Mouse (Mus musculus): Measurements from ENCODE around the gene Gdf15.

DNA sequence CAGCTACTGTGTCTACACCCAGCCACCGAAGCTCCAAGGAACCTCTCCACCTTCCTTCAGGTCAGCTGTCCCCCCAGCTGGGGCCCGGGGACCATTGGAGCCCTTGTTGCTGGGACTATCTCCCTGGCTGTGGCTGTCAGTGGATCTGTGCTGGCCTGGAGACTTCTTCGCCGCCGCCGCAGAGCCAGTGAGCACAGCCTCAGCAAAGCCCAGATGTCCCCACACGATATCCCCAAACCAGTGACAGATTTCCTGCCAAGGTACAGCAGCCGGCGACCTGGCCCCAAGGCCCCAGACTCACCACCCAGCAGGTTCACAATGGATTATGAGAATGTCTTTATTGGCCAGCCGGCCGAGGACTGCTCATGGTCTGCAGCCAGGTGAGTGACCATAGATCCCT lies 14.3 kb downstream of the Gdf15 start:
- TF ChIP-seq CTCF (IDR thresholded peaks at IDR 0.05; ENCODE audit: low read depth) = no peak
- no peak for TF ChIP-seq EP300 (IDR thresholded peaks at IDR 0.05; ENCODE audit: low read depth)
